Mouse (Mus musculus): ENCODE measurements at regions not wholly inside any gene's neighbourhood (a gene's known extent, or its start where the extent isn't known, plus 50 kb on each side); places are given as distances from the start of the nearest gene placed in this dataset.

GRCm38 (mm10) chr9:22993531-22993930 lies 229.3 kb upstream of the Bmper start:
- Histone ChIP-seq H3K4me1 (ENCODE audit: control insufficient read depth, insufficient read depth, low read length) (no peaks in the 10 kb centered on the region), H3K27ac (ENCODE audit: insufficient read depth, low read length) (no peak overlapping the region)

GRCm38 (mm10) chr9:22995564-22995963 lies 227.3 kb upstream of the Bmper start:
- Histone ChIP-seq H3K4me1 (ENCODE audit: control insufficient read depth, insufficient read depth, low read length) (no peaks in the 10 kb centered on the region), H3K4me3 (ENCODE audit: insufficient read depth, low read length) (no peak overlapping the region), H3K27ac (ENCODE audit: insufficient read depth, low read length) (no peak overlapping the region)
- TF ChIP-seq CTCF (IDR thresholded peaks at IDR 0.05; ENCODE audit: borderline replicate concordance, insufficient read depth, low read length) = no peak
- no peak for TF ChIP-seq POLR2A (IDR thresholded peaks at IDR 0.05; ENCODE audit: low read depth, low read length)

More at GRCm38 (mm10) chr9:22993531-22993930, 229.3 kb upstream of the Bmper start:
- TF ChIP-seq POLR2A (IDR thresholded peaks at IDR 0.05; ENCODE audit: low read depth, low read length) (no peak), CTCF (IDR thresholded peaks at IDR 0.05; ENCODE audit: borderline replicate concordance, insufficient read depth, low read length) (no peak)
- H3K4me3 ChIP-seq (ENCODE audit: insufficient read depth, low read length) = no peak overlapping the region

GRCm38 (mm10) chr9:22998306-22998705 lies 224.6 kb upstream of the Bmper start:
- no peak overlapping the region for H3K27ac ChIP-seq (ENCODE audit: insufficient read depth, low read length)
- TF ChIP-seq CTCF (IDR thresholded peaks at IDR 0.05; ENCODE audit: borderline replicate concordance, insufficient read depth, low read length) = no peak
- TF ChIP-seq POLR2A (IDR thresholded peaks at IDR 0.05; ENCODE audit: low read depth, low read length) = no peak
- no peak overlapping the region for H3K4me3 ChIP-seq (ENCODE audit: insufficient read depth, low read length)
- no peaks in the 10 kb centered on the region for H3K4me1 ChIP-seq (ENCODE audit: control insufficient read depth, insufficient read depth, low read length)

GRCm38 (mm10) chr9:22999181-22999580 lies 223.7 kb upstream of the Bmper start:
- no peaks in the 10 kb centered on the region for H3K4me1 ChIP-seq (ENCODE audit: control insufficient read depth, insufficient read depth, low read length)
- H3K27ac ChIP-seq (ENCODE audit: insufficient read depth, low read length) = no peak overlapping the region
- TF ChIP-seq POLR2A (IDR thresholded peaks at IDR 0.05; ENCODE audit: low read depth, low read length) (no peak), CTCF (IDR thresholded peaks at IDR 0.05; ENCODE audit: borderline replicate concordance, insufficient read depth, low read length) (no peak)
- H3K4me3 ChIP-seq (ENCODE audit: insufficient read depth, low read length) = no peak overlapping the region

GRCm38 (mm10) chr9:23000200-23000599 lies 222.7 kb upstream of the Bmper start:
- no peaks in the 10 kb centered on the region for H3K4me1 ChIP-seq (ENCODE audit: control insufficient read depth, insufficient read depth, low read length)
- TF ChIP-seq POLR2A (IDR thresholded peaks at IDR 0.05; ENCODE audit: low read depth, low read length) = no peak
- no peak for TF ChIP-seq CTCF (IDR thresholded peaks at IDR 0.05; ENCODE audit: borderline replicate concordance, insufficient read depth, low read length)
- H3K27ac ChIP-seq (ENCODE audit: insufficient read depth, low read length) = no peak overlapping the region
- H3K4me3 ChIP-seq (ENCODE audit: insufficient read depth, low read length) = no peak overlapping the region

- Histone ChIP-seq H3K4me3 (ENCODE audit: insufficient read depth, low read length) (no peak overlapping the region), H3K27ac (ENCODE audit: insufficient read depth, low read length) (no peak overlapping the region), H3K4me1 (ENCODE audit: control insufficient read depth, insufficient read depth, low read length) (no peaks in the 10 kb centered on the region)
- TF ChIP-seq CTCF (IDR thresholded peaks at IDR 0.05; ENCODE audit: borderline replicate concordance, insufficient read depth, low read length) (no peak), POLR2A (IDR thresholded peaks at IDR 0.05; ENCODE audit: low read depth, low read length) (no peak)
These were observed 219.4 kb upstream of the Bmper start for GRCm38 (mm10) chr9:23003195-23004061.

GRCm38 (mm10) chr9:23005005-23005404 lies 217.9 kb upstream of the Bmper start:
- TF ChIP-seq CTCF (IDR thresholded peaks at IDR 0.05; ENCODE audit: borderline replicate concordance, insufficient read depth, low read length) (no peak), POLR2A (IDR thresholded peaks at IDR 0.05; ENCODE audit: low read depth, low read length) (no peak)
- H3K4me1 ChIP-seq (ENCODE audit: control insufficient read depth, insufficient read depth, low read length) = no peaks in the 10 kb centered on the region
- no peak overlapping the region for H3K4me3 ChIP-seq (ENCODE audit: insufficient read depth, low read length)
- H3K27ac ChIP-seq (ENCODE audit: insufficient read depth, low read length) = no peak overlapping the region

GRCm38 (mm10) chr9:23009462-23010183 lies 213.3 kb upstream of the Bmper start:
- TF ChIP-seq POLR2A (IDR thresholded peaks at IDR 0.05; ENCODE audit: low read depth, low read length) = no peak
- TF ChIP-seq CTCF (IDR thresholded peaks at IDR 0.05; ENCODE audit: borderline replicate concordance, insufficient read depth, low read length) = no peak
- Histone ChIP-seq H3K4me3 (ENCODE audit: insufficient read depth, low read length) (no peak overlapping the region), H3K27ac (ENCODE audit: insufficient read depth, low read length) (no peak overlapping the region), H3K4me1 (ENCODE audit: control insufficient read depth, insufficient read depth, low read length) (no peaks in the 10 kb centered on the region)

GRCm38 (mm10) chr9:23011316-23011959 lies 211.4 kb upstream of the Bmper start:
- Histone ChIP-seq H3K4me3 (ENCODE audit: insufficient read depth, low read length) (no peak overlapping the region), H3K4me1 (ENCODE audit: control insufficient read depth, insufficient read depth, low read length) (no peaks in the 10 kb centered on the region), H3K27ac (ENCODE audit: insufficient read depth, low read length) (no peak overlapping the region)
- TF ChIP-seq POLR2A (IDR thresholded peaks at IDR 0.05; ENCODE audit: low read depth, low read length) = no peak
- TF ChIP-seq CTCF (IDR thresholded peaks at IDR 0.05; ENCODE audit: borderline replicate concordance, insufficient read depth, low read length) = no peak
